Mouse (Mus musculus) fibroblast of lung, adult 2 months (primary cell): ENCODE data around the gene Ccl11.

Source experiments
- DNase-seq: peaks from one replicate; pipeline ENCODE4 v3.0.0-alpha.2; 2011; ENCODE audit warnings: low read depth

Gene Ccl11

GRCm38 (mm10) chr11:82057646-82058045 is at the start of gene Ccl11:
Ccl11 (plus strand) TSS chr11:82057823.
- DNase-seq: no peak

GRCm38 (mm10) chr11:82010115-82010514 is 47.5 kb upstream of the Ccl11 start:
- DNase-seq: no peak

GRCm38 (mm10) chr11:82011411-82012193 is 46.0 kb upstream of the Ccl11 start:
- DNase-seq: no peak

GRCm38 (mm10) chr11:82013756-82014155 is 43.9 kb upstream of the Ccl11 start:
- DNase-seq: no peak

- no peak for DNase-seq
These were observed 42.6 kb upstream of the Ccl11 start for GRCm38 (mm10) chr11:82015066-82015465.

- DNase-seq: no peak
These were observed 41.3 kb upstream of the Ccl11 start for GRCm38 (mm10) chr11:82016181-82016780.

GRCm38 (mm10) chr11:82019389-82019788 is 38.2 kb upstream of the Ccl11 start:
- DNase-seq: no peak

GRCm38 (mm10) chr11:82019793-82020192 is 37.8 kb upstream of the Ccl11 start:
- no peak for DNase-seq

GRCm38 (mm10) chr11:82021406-82021805 is 36.2 kb upstream of the Ccl11 start:
- DNase-seq: no peak

- no peak for DNase-seq
These were observed 35.0 kb upstream of the Ccl11 start for GRCm38 (mm10) chr11:82022504-82023056.

- no peak for DNase-seq
These were observed 33.9 kb upstream of the Ccl11 start for GRCm38 (mm10) chr11:82023769-82024168.

- DNase-seq: no peak
These were observed 27.5 kb upstream of the Ccl11 start for GRCm38 (mm10) chr11:82030171-82030570.

GRCm38 (mm10) chr11:82032136-82032535 is 25.5 kb upstream of the Ccl11 start:
- DNase-seq: peak; percentile 54

- DNase-seq: peak; percentile 92
These were observed 24.8 kb upstream of the Ccl11 start for GRCm38 (mm10) chr11:82032678-82033344.

GRCm38 (mm10) chr11:82034446-82034845 is 23.2 kb upstream of the Ccl11 start:
- DNase-seq: peak; percentile 53

- DNase-seq: peak; percentile 76
These were observed 22.3 kb upstream of the Ccl11 start, which contains the start of gene Ccl2 for GRCm38 (mm10) chr11:82035356-82035755. Ccl2 (plus strand) TSS chr11:82035571.

- DNase-seq: no peak
These were observed 21.8 kb upstream of the Ccl11 start for GRCm38 (mm10) chr11:82035857-82036256.

- DNase-seq: no peak
These were observed 19.1 kb upstream of the Ccl11 start, which contains the start of gene Gm17268 for GRCm38 (mm10) chr11:82038535-82038934. Gm17268 (minus strand) TSS chr11:82038562.

- no peak for DNase-seq
These were observed 18.4 kb upstream of the Ccl11 start for GRCm38 (mm10) chr11:82039132-82039660.

GRCm38 (mm10) chr11:82041671-82042080 is 15.9 kb upstream of the Ccl11 start:
- no peak for DNase-seq

GRCm38 (mm10) chr11:82045471-82045870 is 12.2 kb upstream of the Ccl11 start, which contains the start of gene Ccl7:
Ccl7 (plus strand) TSS chr11:82045712.
- DNase-seq: peak; percentile 69

GRCm38 (mm10) chr11:82047746-82048415 is 9.7 kb upstream of the Ccl11 start:
- DNase-seq: no peak
